Mouse (Mus musculus): Measurements from ENCODE around the gene Wdfy4. TPM values are rescaled to one million over a fixed set of nuclear protein-coding genes. Genes with fewer than 3 reads are reported as not detected.

The Wdfy4 gene
- total and polyA plus RNA-seq, 3 experiments, result 27.0 to 34.8 (median 30.9) TPM

DNA sequence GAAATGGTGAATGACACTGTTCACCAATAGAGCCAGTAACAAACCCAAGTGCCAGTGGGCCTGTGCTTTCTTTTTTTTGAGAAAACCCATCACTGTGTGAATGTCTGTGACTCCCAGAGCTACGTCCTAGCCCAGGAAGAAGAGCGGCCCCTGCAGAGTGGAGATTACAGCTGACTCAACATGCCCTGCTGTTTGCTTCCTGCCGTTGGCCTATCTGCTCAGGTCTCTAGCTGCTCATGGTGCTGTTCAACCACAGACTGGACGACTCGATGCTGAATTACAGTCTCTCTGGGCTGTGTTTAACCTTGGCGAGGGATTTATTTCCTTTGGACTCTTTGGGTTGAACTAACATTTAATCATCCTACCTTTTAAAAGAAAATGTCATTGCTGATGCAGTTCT, 17.6 kb upstream of the Wdfy4 start (continued):
- TF ChIP-seq POLR2A (IDR thresholded peaks at IDR 0.05; ENCODE audit: control insufficient read depth in 1 of 2, insufficient read depth in 1 of 2, low read depth in 1 of 2, low read length in 2 of 2, poor library complexity in 1 of 2) (no peak), BHLHE40 (IDR thresholded peaks at IDR 0.05; ENCODE audit: borderline replicate concordance, low read depth, low read length) (no peak), USF2 (IDR thresholded peaks at IDR 0.05; ENCODE audit: borderline replicate concordance in 1 of 2, insufficient read depth in 1 of 2, low read depth in 1 of 2, low read length in 2 of 2) (no peak), EP300 (IDR thresholded peaks at IDR 0.05; ENCODE audit: low read depth in 1 of 2, low read length in 2 of 2) (peak; percentile 87 to 88), MXI1 (IDR thresholded peaks at IDR 0.05; ENCODE audit: low read depth, low read length) (no peak), E2F4 (IDR thresholded peaks at IDR 0.05; ENCODE audit: borderline replicate concordance, low read depth, low read length) (no peak), RAD21 (IDR thresholded peaks at IDR 0.05; ENCODE audit: low read depth, low read length) (no peak; the same call in 1 of the 2 replicates), POLR2AphosphoS5 (IDR thresholded peaks at IDR 0.05; ENCODE audit: borderline replicate concordance, low read depth, low read length) (no peak), CHD2 (IDR thresholded peaks at IDR 0.05; ENCODE audit: low read length) (no peak), TAL1 (IDR thresholded peaks at IDR 0.05; ENCODE audit: low read length) (peak; percentile 69), GATA1 (IDR thresholded peaks at IDR 0.05; ENCODE audit: low read depth, low read length) (peak; percentile 63), CHD1 (IDR thresholded peaks at IDR 0.05; ENCODE audit: low read depth, low read length) (no peak), NRF1 (IDR thresholded peaks at IDR 0.05; ENCODE audit: insufficient read depth, low read depth, low read length, poor library complexity, severe bottlenecking) (no peak), ZKSCAN1 (IDR thresholded peaks at IDR 0.05; ENCODE audit: low read depth, low read length) (no peak), HCFC1 (IDR thresholded peaks at IDR 0.05; ENCODE audit: low read depth, low read length) (no peak), TBP (IDR thresholded peaks at IDR 0.05; ENCODE audit: low read depth, low read length) (peak; percentile 60; the same call in 1 of the 2 replicates), MAZ (IDR thresholded peaks at IDR 0.05; ENCODE audit: low read depth, low read length) (no peak)

DNA sequence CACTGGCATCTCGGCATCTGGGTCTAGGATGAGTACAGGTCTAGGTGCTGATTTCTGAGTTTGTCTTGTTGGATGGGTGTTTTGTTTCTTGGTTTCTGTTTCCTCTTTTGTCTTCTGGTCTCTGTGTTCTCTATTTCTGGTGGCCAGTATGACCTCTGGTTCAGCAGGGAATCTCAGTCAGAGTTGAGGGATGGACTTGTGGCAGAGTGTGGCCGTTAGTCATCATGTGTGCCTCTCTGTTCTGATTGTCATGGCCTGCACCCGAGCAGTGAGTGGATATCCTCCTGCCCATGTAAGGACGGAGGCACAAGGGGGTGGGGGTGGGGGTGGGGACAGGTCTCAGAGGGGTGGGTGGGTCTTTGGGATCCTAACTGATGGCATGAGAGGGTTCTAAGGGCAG, 16.9 kb upstream of the Wdfy4 start:
- H3K27ac ChIP-seq (ENCODE audit: control insufficient read depth, low read depth, low read length), result no peak overlapping the region

More for the DNA sequence above, 16.9 kb upstream of the Wdfy4 start:
- Histone ChIP-seq H3K79me2 (ENCODE audit: control insufficient read depth, insufficient read depth, low read length, poor library complexity) (no peaks in the 10 kb centered on the region), H3K9me3 (replicated peaks; ENCODE audit: insufficient read depth, low read length) (no peaks in the 10 kb centered on the region), H3K4me1 (ENCODE audit: control insufficient read depth in 1 of 2, insufficient read depth in 2 of 2, low read length in 2 of 2) (peaks cover 0 to 17% of the 10 kb centered on the region in 2 experiments; a peak in 3 of 4 replicates), H3K4me3 (ENCODE audit: control insufficient read depth in 1 of 2, insufficient read depth in 1 of 2, low read depth in 2 of 2, low read length in 2 of 2) (no peak overlapping the region), H3K9ac (ENCODE audit: control insufficient read depth, low read depth, low read length, poor library complexity, severe bottlenecking) (no peak overlapping the region), H3K36me3 (ENCODE audit: control insufficient read depth in 1 of 2, insufficient read depth in 2 of 2, low read length in 2 of 2) (peaks cover 0 to 3% of the 10 kb centered on the region in 2 experiments; a peak in 2 of 4 replicates), H3K27me3 (ENCODE audit: control insufficient read depth in 1 of 2, insufficient read depth in 2 of 2, low read length in 2 of 2) (no peaks in the 10 kb centered on the region)
- TF ChIP-seq USF1 (IDR thresholded peaks at IDR 0.05; ENCODE audit: low read depth, low read length) (no peak), UBTF (IDR thresholded peaks at IDR 0.05; ENCODE audit: borderline replicate concordance, insufficient read depth, low read depth, low read length) (no peak), TCF12 (IDR thresholded peaks at IDR 0.05; ENCODE audit: low read depth, low read length) (no peak), ZKSCAN1 (IDR thresholded peaks at IDR 0.05; ENCODE audit: low read depth, low read length) (no peak), MAX (IDR thresholded peaks at IDR 0.05; ENCODE audit: low read length) (no peak), MAZ (IDR thresholded peaks at IDR 0.05; ENCODE audit: low read depth, low read length) (no peak), NELFE (IDR thresholded peaks at IDR 0.05; ENCODE audit: low read depth, low read length) (no peak), POLR2AphosphoS2 (IDR thresholded peaks at IDR 0.05; ENCODE audit: low read length) (no peak), GATA1 (IDR thresholded peaks at IDR 0.05; ENCODE audit: low read depth, low read length) (no peak), KAT2A (conservative IDR thresholded peaks at IDR 0.05; ENCODE audit: low read depth, low read length) (no peak), E2F4 (IDR thresholded peaks at IDR 0.05; ENCODE audit: borderline replicate concordance, low read depth, low read length) (no peak), RAD21 (IDR thresholded peaks at IDR 0.05; ENCODE audit: low read depth, low read length) (no peak)
- no peak for DNase-seq (ENCODE audit: low read depth, low spot score)
